Mouse (Mus musculus): Measurements from ENCODE around the gene Pakap.

DNA sequence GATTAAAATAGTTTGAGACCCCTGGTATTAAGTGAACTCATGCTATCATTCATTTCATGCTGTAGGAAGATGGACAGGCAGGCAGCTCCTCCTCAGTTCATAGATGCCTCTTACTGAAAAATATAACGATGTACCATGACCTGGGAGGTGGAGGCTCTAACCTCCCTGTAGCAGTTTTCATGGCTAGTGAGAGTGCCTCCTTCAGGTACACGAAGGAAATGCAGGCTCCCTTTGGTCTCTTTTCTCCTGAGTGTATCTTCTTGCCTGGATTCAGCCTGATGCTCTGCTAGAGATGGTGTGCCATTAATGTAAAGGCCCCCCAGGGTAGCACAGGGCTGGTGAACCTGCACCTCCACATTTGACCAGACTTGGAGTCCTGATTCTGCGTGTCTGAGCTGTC is 88.9 kb downstream of the Pakap start:
- TF ChIP-seq CTCF (IDR thresholded peaks at IDR 0.05; ENCODE audit: insufficient read depth, low read depth, low read length) (no peak), POLR2A (IDR thresholded peaks at IDR 0.05; ENCODE audit: insufficient read depth, low read depth, low read length) (no peak)
